Mouse (Mus musculus) monocyte, adult 2 months (primary cell): ENCODE data around the gene Zfp148.
"Not testable (repeated sequence)": the region's sequence is repeated elsewhere in the genome, so short reads cannot be mapped to it uniquely, and the experiment has no call there.

Experiments used
- DNase-seq, 2 experiments: peaks; one replicate each; pipeline ENCODE4 v3.0.0; 2022; ENCODE audit warnings: low spot score in 2 of 2, low read depth in 1 of 2

Gene Zfp148

GRCm38 (mm10) chr16:33381614-33382245 lies 1.1 kb downstream of the Zfp148 start:
- DNase-seq = no peak

DNA sequence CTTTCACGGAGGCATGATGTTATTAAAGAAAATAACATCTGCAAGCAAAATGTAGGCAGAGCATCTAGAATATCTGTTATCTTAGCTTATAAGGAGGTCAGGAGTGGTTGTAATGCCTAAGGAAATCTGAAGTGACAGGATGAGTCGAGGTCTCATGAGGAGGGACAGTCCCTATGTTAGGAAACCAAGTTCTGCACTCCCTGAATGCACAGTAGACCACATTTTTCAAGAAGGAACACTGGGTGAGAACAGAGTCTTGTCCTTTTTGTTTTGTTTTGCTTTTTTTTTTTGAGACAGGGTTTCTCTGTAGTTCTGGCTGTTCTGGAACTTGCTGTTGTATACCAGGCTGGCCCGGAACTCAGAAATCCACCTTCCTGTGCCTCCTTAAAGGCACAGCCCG lies 1.7 kb downstream of the Zfp148 start:
- DNase-seq = no peak

DNA sequence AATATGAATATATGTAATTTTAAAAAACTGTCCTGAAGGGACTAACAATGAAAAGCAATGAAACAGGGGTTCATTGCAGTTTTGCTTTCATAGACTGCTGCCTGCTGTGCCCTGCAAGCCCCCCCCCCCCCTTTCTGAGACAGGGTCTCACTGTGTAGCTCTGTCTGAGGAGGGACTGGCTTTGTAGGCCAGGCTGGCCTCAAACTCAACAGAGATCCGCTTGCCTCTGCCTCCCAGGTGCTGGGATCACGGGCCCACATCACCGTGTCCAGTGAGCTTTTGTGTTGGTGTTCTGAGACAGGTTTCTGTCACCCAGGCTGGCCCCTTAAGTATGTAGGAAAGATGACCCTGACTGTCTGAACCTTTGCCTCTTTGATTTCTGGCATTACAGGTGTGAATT lies 2.9 kb downstream of the Zfp148 start:
- DNase-seq = no peak

DNA sequence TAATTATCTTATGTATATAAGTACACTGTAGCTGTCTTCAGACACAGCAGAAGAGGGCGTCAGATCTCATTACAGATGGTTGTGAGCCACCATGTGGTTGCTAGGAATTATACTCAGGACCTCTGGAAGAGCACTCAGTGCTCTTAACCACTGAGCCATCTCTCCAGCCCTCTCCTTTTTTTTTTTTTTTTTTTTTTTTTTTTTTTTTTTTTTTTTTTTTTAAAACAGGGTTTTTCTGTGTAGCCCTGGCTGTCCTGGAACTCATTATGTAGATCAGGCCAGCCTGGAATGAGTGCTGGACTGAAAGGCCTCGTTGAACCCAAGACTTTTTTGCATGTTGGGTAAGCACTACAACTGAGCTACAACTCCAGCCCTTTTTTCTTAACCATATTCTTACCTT lies 3.4 kb downstream of the Zfp148 start:
- DNase-seq = not testable (repeated sequence)

DNA sequence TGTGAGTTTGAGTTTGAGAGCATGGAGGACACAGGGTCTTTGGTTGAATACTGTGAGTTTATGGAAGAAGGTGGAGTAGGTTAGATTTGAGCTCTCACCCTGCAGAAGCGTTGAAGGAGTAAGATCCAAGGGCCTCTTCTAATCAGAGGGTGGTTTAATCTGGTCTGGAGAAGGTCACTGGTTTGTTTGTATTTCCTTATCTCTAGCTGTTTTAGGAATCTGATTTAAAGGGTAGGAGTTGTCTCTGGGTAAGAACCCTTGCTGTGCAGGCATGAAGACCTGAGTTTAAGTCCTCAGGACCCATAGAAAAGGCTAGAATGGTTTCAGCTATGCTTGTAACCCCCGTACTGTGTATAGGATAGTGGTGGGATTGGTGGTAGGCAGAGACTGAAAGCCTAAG lies 6.4 kb downstream of the Zfp148 start:
- DNase-seq = no peak

GRCm38 (mm10) chr16:33387420-33387819 lies 6.8 kb downstream of the Zfp148 start:
- no peak for DNase-seq

- DNase-seq = peak in 1 of 2 experiments; percentile 29
Measured at GRCm38 (mm10) chr16:33399913-33400782, 19.5 kb downstream of the Zfp148 start.

- DNase-seq = no peak
Measured at GRCm38 (mm10) chr16:33400943-33401342, 20.3 kb downstream of the Zfp148 start.

- DNase-seq = no peak
Measured at GRCm38 (mm10) chr16:33403258-33403657, 22.6 kb downstream of the Zfp148 start.

DNA sequence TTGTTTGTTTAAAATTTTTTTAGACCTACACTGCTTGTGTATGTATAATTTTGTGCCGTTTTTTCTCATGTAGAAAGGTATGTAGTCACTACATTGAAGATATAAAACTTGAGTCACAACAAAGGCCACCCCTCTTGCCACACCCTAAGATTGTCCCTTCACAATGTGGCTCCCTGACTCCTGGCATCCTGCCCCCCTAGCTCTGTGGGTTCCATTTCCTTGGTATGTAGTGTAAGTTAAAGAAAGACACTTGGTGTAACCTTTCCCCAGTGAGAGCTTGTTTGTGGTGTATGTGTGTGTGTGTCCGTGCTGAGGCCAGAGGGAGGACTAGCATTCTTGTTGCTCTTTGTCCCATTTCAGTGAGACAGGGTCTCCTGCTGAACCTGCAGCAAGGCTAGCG lies 23.4 kb downstream of the Zfp148 start:
- DNase-seq = no peak

GRCm38 (mm10) chr16:33405487-33405886 lies 24.9 kb downstream of the Zfp148 start:
- DNase-seq = no peak

DNA sequence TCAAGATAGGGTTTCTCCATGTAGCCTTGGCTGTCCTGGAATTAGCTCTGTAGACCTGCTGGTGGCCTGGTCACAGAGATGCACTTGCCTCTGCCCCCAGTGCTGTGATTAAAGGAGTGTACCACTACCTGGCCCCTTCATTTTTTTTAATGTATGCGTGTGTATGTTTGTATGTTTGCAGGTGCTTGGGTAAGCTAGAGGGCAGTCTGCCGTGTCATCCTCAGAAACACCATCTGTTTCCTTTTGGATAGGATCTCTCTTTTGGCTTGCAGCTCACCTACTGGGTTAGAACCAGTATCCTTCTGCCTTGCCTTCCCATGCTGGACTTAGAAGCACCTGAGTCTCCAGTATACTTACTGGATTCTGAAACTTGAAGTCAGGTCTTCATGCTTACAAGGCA lies 29.5 kb downstream of the Zfp148 start:
- DNase-seq = no peak

DNA sequence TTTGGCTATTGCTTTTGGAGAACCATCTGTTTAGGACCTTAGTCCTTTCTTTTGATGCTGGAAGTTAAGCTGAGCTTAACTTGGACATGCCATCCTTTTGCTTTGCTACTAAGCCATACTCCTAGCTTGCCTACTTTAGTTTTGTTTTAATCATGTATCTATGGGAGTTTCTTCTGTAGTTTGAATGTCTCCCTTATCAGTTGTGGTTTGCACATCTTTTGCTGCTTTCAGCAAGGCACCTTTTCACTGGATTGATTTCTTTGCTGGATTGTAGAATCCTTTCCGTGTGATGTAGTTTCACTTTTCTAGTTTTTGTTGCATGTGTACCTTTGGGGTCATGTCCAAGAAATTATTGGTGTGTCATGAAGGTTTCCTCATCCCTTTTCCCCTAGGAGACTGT lies 30.0 kb downstream of the Zfp148 start:
- DNase-seq = no peak

- no peak for DNase-seq
Measured at GRCm38 (mm10) chr16:33414191-33414590, 33.6 kb downstream of the Zfp148 start.

- DNase-seq = no peak
Measured at GRCm38 (mm10) chr16:33415607-33416006, 35.0 kb downstream of the Zfp148 start.

DNA sequence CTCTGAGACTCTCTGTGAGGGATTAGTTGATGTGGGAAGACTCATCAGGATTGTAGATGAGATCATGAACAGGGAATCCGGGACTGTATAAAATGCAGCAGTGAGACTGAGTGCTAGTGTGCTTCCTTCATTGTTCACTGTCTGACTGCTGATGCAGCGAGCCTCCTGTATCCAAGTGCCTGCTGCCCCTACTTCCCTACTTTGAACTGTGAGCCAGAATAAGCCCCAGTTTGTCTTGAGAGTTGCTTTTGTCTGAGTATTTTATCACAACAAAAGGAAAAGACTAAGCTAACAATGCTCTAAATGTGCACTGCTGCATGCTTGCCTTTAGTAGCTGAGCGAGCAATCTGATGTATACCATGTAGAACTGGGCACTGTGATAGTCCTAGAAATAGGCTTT lies 47.7 kb downstream of the Zfp148 start:
- no peak for DNase-seq

DNA sequence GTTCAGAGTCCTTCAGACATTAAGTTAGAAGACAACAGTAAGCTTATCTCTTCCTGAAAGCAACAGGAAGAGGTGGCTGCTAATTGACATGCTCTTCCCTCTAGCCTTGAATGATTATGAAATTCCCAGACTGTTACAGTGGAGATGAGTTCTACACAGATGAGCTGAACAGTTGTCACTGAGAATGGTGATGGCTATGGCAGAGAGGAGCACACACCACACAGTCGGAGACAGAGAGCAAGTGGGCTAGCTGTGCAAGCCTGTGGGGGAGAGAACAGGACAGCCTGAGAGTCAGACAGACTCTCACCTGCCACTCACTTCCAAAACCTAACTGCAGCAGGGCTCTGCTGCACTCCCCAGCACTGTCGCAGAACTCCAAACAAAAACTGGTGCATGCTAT lies 51.0 kb downstream of the Zfp148 start:
- DNase-seq = no peak

DNA sequence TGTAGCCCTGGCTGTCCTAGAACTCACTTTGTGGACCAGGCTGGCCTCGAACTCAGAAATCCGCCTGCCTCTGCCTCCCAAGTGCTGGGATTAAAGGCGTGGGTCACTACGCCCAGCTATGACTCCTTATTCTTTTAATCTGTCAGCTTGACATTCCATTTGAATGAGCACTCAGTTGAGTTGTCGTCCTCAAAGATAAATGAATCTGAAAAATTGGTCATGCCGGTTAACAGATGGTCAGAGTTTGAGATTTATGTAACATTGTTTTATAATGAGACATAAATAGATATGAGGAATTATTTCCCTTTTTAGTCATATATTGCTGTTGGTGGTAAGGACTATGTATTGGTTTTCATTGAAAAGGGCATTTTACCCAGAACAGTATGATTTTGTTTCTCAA lies 60.4 kb downstream of the Zfp148 start:
- no peak for DNase-seq

GRCm38 (mm10) chr16:33446830-33447229 lies 66.2 kb downstream of the Zfp148 start:
- no peak for DNase-seq

GRCm38 (mm10) chr16:33453826-33454225 lies 73.2 kb downstream of the Zfp148 start:
- DNase-seq = no peak

- DNase-seq = no peak
Measured at GRCm38 (mm10) chr16:33454306-33454705, 73.7 kb downstream of the Zfp148 start.

- DNase-seq = no peak
Measured at GRCm38 (mm10) chr16:33455263-33455910, 74.8 kb downstream of the Zfp148 start.
